Mouse (Mus musculus) forebrain, embryonic 14.5 days (tissue): ENCODE data around the gene Nagpa. TPM values are rescaled to one million over a fixed set of nuclear protein-coding genes. Genes with fewer than 3 reads are reported as not detected.

Experiments used
- ATAC-seq: fragments of 200-750 bp; cut with Nextera tagmentation; 2 replicates; pipeline ENCODE4 v1.8.0; 2017; ENCODE audit warnings: mild to moderate bottlenecking, moderate library complexity
- DNase-seq: peaks from one replicate; pipeline ENCODE4 v3.0.0-alpha.2; 2015; ENCODE audit warnings: low spot score
- H3K27ac ChIP-seq: fragments of 300-500 bp; sonication (generic); 2 replicates; pipeline ENCODE4 v1.5.1; 2014; ENCODE audit warnings: low read depth, mild to moderate bottlenecking, control low read depth, low read length, moderate library complexity
- H3K27me3 ChIP-seq: fragments of 300-500 bp; sonication (generic); replicated peaks from 2 replicates; pipeline ENCODE4 v1.6.1; 2014; ENCODE audit warnings: low read length, control low read depth, mixed read lengths; ENCODE audit not compliant: control insufficient read depth, insufficient read depth
- H3K36me3 ChIP-seq: fragments of 300-500 bp; sonication (generic); 2 replicates; pipeline ENCODE4 v1.6.1; 2014; ENCODE audit warnings: low read length, control low read depth; ENCODE audit not compliant: control insufficient read depth, insufficient read depth
- H3K4me1 ChIP-seq: fragments of 300-500 bp; sonication (generic); 2 replicates; pipeline ENCODE4 v1.6.1; 2014; ENCODE audit warnings: antibody characterized with exemption, low read length, control low read depth; ENCODE audit not compliant: control insufficient read depth, insufficient read depth
- H3K4me2 ChIP-seq: fragments of 300-500 bp; sonication (generic); 2 replicates; pipeline ENCODE4 v1.6.1; 2014; ENCODE audit warnings: mild to moderate bottlenecking, control low read depth, low read length
- H3K4me3 ChIP-seq: fragments of 300-500 bp; sonication (generic); 2 replicates; pipeline ENCODE4 v1.5.1; 2014; ENCODE audit warnings: low read depth, low read length, control low read depth
- H3K9ac ChIP-seq: fragments of 300-500 bp; sonication (generic); 2 replicates; pipeline ENCODE4 v1.6.1; 2014; ENCODE audit warnings: mild to moderate bottlenecking, low read length, control low read depth, moderate library complexity
- H3K9me3 ChIP-seq: fragments of 300-500 bp; sonication (generic); replicated peaks from 2 replicates; pipeline ENCODE4 v1.6.1; 2016; ENCODE audit warnings: low read length, control low read depth, mixed read lengths; ENCODE audit not compliant: control insufficient read depth
- WGBS: fragments of 180-500 bp; shearing (Covaris S2); extraction: QIAGEN DNeasy Blood & Tissue Kit; methylation state at CpG from one replicate; pipeline ENCODE4 v1.1.7; 2014; 5-methylcytosine and 5-hydroxymethylcytosine counted together
- polyA plus RNA-seq: library from polyadenylated mRNA; unstranded; fragments of >200 nt; fragmentation: Nextera tagmentation; extraction: Ambion mirVana; gene quantifications from 2 replicates; pipeline ENCODE4 v1.2.1, GENCODE M21; 2014

Nagpa gene
- polyA plus RNA-seq, 1 experiment from 2014 or later, result 8.1 TPM

DNA sequence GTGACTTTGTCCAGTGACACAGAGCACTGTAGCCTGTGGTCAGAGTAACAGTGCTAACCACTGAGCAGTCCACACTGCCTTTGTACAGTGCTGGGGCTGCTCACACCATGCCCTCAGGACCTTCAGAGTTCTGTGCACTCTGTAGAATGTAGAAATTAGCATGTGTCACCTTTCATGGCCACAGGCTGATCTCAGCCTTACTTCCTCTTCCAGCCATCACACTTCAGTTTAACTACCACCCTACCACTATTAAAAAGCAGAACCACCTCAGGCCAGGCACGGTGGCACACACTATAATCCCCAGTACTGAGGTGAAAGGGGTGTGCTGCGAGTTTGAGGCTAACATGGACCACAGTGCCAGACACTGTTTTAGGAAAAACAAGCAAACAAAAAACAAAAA is 6.6 kb upstream of the Nagpa start:
- H3K4me2 ChIP-seq, result no peak overlapping the region
- H3K4me3 ChIP-seq, result no peak overlapping the region
- ATAC-seq (no peak), DNase-seq (no peak)
- 77% methylated on average over 2 of the region's 2 CpGs for WGBS
- no peak overlapping the region for H3K27ac ChIP-seq
- no peaks in the 10 kb centered on the region for H3K9me3 ChIP-seq
- H3K36me3 ChIP-seq, result no peaks in the 10 kb centered on the region
- no peaks in the 10 kb centered on the region for H3K27me3 ChIP-seq
- H3K9ac ChIP-seq, result no peak overlapping the region
- H3K4me1 ChIP-seq, result no peaks in the 10 kb centered on the region

DNA sequence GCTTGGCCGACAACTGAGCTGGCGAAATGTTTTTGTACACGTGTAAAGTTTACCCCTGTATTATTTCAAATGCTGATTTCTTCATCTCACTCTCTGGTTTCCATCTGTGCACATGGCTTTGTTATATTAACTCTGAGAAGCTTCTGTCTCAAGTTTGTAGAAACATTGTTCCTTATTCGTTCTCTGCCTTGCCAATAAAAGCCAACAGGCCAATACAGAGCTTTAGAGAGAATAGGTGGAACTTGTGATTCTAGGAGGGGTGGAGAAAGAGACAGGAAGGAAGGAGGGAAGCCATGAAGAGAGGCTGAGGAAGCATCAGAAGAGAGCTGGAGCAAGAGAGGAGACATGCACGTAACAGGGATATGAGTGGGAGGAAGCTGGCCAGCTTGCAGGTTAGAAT is 2.2 kb upstream of the Nagpa start:
- Histone ChIP-seq H3K9ac (no peak overlapping the region), H3K36me3 (no peaks in the 10 kb centered on the region), H3K4me3 (no peak overlapping the region), H3K27ac (no peak overlapping the region), H3K27me3 (no peaks in the 10 kb centered on the region), H3K4me2 (no peak overlapping the region), H3K9me3 (no peaks in the 10 kb centered on the region), H3K4me1 (peaks cover 7% of the 10 kb centered on the region)
- WGBS, result 75% methylated on average over 5 of the region's 5 CpGs
- DNase-seq (no peak), ATAC-seq (no peak)

DNA sequence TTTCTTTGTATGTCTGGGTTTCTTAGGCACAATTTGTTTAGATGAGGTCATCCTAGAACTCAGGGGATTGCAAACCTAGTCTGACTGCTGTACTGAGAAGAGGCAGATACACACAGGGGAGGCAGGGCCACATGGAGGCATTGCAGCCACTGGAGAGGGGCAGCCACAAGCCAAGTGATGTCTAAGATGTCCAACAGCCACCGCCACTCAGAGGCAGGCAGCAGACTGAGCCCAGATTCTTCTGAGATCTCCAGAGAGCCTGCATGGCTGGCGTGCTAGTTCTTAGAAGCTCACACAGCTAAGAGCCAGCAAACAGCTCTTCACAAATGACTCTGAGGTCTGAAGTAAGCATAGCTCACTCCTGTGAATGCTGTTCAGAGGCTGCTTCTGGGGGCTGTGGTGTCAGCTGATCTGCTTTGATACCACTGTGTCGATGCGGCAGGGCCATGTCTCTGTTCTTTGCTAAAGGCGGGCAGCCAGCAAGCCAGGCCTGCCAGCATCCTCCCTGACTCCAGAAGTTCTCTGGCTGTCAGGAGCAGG is 1.7 kb upstream of the Nagpa start:
- DNase-seq (no peak), ATAC-seq (no peak)
- Histone ChIP-seq H3K4me3 (no peak overlapping the region), H3K9me3 (no peaks in the 10 kb centered on the region), H3K4me2 (no peak overlapping the region), H3K9ac (no peak overlapping the region), H3K4me1 (peaks cover 7% of the 10 kb centered on the region), H3K36me3 (no peaks in the 10 kb centered on the region), H3K27ac (no peak overlapping the region), H3K27me3 (no peaks in the 10 kb centered on the region)
- WGBS, result 86% methylated on average over 5 of the region's 5 CpGs

DNA sequence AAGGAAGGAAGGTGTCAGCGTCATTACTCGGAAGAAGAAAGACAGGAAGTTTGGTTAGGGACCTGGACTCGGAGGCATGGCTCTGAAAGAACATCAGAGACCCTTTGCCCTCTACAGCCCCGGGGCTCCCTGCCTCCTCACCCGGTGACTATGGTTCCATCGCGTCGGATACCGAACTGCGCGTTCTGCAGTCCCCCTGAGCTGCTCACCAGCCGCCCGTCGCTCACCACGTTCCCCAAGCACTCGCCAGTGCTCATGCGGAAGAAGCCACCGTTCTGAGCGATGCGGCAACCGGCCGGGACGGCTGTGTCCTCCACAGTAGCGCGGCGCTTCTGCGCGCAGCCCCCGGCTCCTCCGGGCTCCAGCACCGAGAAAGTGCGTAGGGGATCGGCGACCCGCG is 612 bp downstream of the Nagpa start:
- H3K36me3 ChIP-seq, result no peaks in the 10 kb centered on the region; the same call in 1 of the 2 replicates
- peak overlapping the region; percentile 63 for H3K4me3 ChIP-seq
- no peaks in the 10 kb centered on the region for H3K27me3 ChIP-seq
- no peak for DNase-seq
- H3K27ac ChIP-seq, result no peak overlapping the region
- ATAC-seq, result peak; percentile 46; the same call in 1 of the 2 replicates
- H3K9me3 ChIP-seq, result no peaks in the 10 kb centered on the region
- peak overlapping the region; percentile 91 for H3K4me2 ChIP-seq
- peak overlapping the region; percentile 63 for H3K9ac ChIP-seq
- 2% methylated on average over 36 of the region's 36 CpGs for WGBS
- peaks cover 7% of the 10 kb centered on the region for H3K4me1 ChIP-seq

DNA sequence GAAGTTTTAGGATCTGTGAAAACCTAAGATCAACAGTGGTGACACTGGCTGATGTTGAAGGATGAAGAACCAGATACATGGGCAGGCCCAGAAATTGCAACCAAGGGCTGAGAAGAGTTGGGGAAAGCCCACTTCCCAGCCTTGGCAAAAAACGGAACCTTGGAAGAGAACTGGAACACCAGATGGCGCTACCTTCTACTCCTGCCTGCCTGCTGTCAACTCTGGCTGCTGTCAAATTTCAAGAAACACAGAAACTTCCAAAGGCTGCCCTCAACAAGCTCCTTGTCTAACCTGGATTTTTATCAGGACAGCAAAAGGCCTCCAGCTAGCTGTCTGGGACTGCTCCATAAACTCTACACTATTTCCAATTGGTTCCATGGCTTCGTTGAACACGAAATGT is 1.1 kb downstream of the Nagpa start:
- ATAC-seq (no peak), DNase-seq (peak; percentile 65)
- H3K4me3 ChIP-seq, result peak overlapping the region; percentile 63; the same call in 1 of the 2 replicates
- no peak overlapping the region for H3K9ac ChIP-seq
- no peak overlapping the region for H3K27ac ChIP-seq
- H3K36me3 ChIP-seq, result no peaks in the 10 kb centered on the region; the same call in 1 of the 2 replicates
- H3K4me2 ChIP-seq, result peak overlapping the region; percentile 91
- WGBS, result 15% methylated on average over 4 of the region's 4 CpGs
- no peaks in the 10 kb centered on the region for H3K27me3 ChIP-seq
- peaks cover 7% of the 10 kb centered on the region for H3K4me1 ChIP-seq
- no peaks in the 10 kb centered on the region for H3K9me3 ChIP-seq

DNA sequence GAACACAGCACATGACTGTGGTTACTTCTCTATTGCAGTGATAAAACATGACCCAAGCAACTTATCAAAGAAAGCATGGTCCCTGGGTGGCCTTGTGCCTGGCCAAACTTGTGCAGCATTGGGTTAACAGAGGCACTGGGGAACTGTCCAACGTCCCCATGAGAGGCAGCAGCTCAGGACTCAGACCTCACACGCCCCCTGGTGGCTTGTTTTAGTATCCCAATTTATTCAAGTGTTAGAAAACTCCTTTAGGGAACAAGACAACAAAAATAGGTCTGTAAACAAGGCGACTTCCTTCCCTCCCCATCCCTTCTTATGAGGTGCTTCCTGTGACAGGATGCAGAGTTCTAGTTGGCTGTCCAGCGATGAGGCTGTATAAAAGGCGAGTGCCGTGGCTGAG is 8.7 kb downstream of the Nagpa start:
- H3K27me3 ChIP-seq, result no peaks in the 10 kb centered on the region
- DNase-seq (peak; percentile 53), ATAC-seq (no peak)

DNA sequence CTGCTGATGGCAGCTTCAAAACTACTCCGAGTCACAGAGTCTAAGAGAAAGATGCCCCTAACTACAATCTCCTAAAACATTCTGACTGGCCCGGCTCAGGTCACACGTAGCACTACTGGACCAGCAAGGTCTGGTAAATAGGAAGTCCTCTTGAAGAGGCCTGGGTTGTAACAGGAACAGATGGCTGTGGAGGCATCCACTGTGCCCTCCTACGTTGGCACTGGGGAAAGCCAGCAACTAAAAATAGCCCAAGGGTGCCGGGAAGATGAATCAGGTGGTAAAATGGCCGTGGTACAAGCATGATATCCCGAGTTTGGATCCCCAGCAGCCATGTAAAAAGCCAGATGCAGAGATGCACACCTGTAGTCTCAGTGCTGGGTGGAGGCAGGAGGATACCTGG is 17.6 kb downstream of the Nagpa start:
- no peak overlapping the region for H3K4me3 ChIP-seq
- WGBS, result 79% methylated on average over 7 of the region's 7 CpGs
- ATAC-seq (no peak), DNase-seq (no peak)
- H3K4me1 ChIP-seq, result no peaks in the 10 kb centered on the region
- H3K36me3 ChIP-seq, result no peaks in the 10 kb centered on the region
- no peak overlapping the region for H3K4me2 ChIP-seq
- H3K9ac ChIP-seq, result no peak overlapping the region
- H3K9me3 ChIP-seq, result no peaks in the 10 kb centered on the region
- H3K27ac ChIP-seq, result no peak overlapping the region
- H3K27me3 ChIP-seq, result no peaks in the 10 kb centered on the region

More for the DNA sequence above, 8.7 kb downstream of the Nagpa start:
- Histone ChIP-seq H3K36me3 (no peaks in the 10 kb centered on the region; the same call in 1 of the 2 replicates), H3K4me1 (no peaks in the 10 kb centered on the region), H3K9me3 (no peaks in the 10 kb centered on the region), H3K4me3 (no peak overlapping the region), H3K9ac (no peak overlapping the region), H3K4me2 (no peak overlapping the region), H3K27ac (no peak overlapping the region)
- WGBS, result 33% methylated on average over 6 of the region's 6 CpGs

DNA sequence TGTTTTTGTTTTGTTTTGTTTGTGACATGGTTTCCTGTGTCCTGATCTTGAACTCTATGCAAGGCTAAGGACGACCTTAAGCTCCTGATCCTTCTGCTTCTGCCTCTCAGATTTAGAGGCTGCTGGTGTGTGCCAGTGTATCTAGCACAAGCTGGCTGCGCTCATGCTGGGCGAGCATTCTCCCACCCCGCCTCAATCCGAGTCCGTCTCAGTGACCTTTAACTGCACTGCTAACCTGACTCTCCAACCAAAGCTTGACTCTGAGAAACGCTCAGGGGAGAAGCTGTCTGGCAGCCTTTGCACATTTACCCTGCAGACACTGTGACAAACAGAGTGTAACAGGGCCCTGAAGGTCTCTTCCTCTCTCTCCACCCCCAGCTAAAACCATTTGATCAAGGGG is 18.1 kb downstream of the Nagpa start:
- no peak for ATAC-seq
- H3K4me2 ChIP-seq, result no peak overlapping the region
- 70% methylated on average over 7 of the region's 7 CpGs for WGBS

DNA sequence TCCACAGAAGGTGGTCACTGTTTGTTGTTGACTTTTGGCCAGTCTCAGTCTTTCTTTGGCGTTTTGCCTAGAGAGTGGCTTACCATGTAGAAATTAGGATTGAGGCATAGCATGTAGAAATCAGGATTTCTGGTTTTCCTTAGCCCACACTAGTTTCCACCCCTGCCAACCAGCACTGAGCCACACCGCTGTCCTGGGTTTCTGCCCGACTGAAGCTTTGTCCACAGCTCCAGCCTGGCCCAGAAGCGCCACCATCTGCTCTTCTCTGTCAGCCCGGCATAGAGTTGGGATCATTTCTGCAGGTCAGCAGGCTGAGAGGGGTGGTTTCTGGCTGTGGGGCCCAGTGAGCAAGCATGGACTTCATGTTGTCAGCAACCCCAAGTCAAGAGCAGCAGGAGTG is 18.9 kb downstream of the Nagpa start:
- Histone ChIP-seq H3K27ac (no peak overlapping the region), H3K9ac (no peak overlapping the region), H3K4me3 (no peak overlapping the region), H3K36me3 (no peaks in the 10 kb centered on the region), H3K27me3 (no peaks in the 10 kb centered on the region), H3K4me1 (no peaks in the 10 kb centered on the region), H3K4me2 (no peak overlapping the region), H3K9me3 (no peaks in the 10 kb centered on the region)
- 76% methylated on average over 5 of the region's 5 CpGs for WGBS
- no peak for ATAC-seq
- DNase-seq, result no peak

More for the DNA sequence above, 18.1 kb downstream of the Nagpa start:
- Histone ChIP-seq H3K9ac (no peak overlapping the region), H3K9me3 (no peaks in the 10 kb centered on the region), H3K36me3 (no peaks in the 10 kb centered on the region), H3K4me1 (no peaks in the 10 kb centered on the region), H3K4me3 (no peak overlapping the region), H3K27me3 (no peaks in the 10 kb centered on the region), H3K27ac (no peak overlapping the region)
- no peak for DNase-seq
